10 mouse cellular contexts compared by ENCODE assay signal in genomic region chr8:71741226-71741625, GRCm38 (mm10). TPM values are rescaled to one million over a fixed set of nuclear protein-coding genes. Genes with fewer than 3 reads are reported as not detected.
DNase-seq lines count a peak whose midpoint lies in the region; ATAC-seq lines count a peak whose summit lies in the region.
"Had no signal": no experiment of that assay in that cellular context is flagged by ENCODE, and none has a peak within 500 bp of the region (broad histone marks: within the 10 kb centered on the region; RNA-seq: fewer than 3 reads in every experiment).

No protein-coding gene starts in this region.

- no peak overlapping the region for H3K9ac ChIP-seq in neural tube, embryonic 12.5 days
- no peak overlapping the region for H3K9ac ChIP-seq in liver, embryonic 15.5 days

- no peak overlapping the region for H3K27ac ChIP-seq in neural tube, embryonic 12.5 days
- H3K27ac ChIP-seq in liver, embryonic 15.5 days (replicated peaks): no peak overlapping the region
- H3K27ac ChIP-seq: macrophage had no signal

- peak; percentile 84 for DNase-seq in heart, adult 11 months
- DNase-seq in heart, postnatal 4 days: no peak
- no peak for DNase-seq in neural tube, embryonic 10.5 days (ENCODE audit: extremely low spot score, low spot score)
- DNase-seq in c-Kit-positive CD71-positive TER-119-positive erythroid progenitor cells, embryonic 14.5 days (ENCODE audit: low spot score): no peak
- DNase-seq in natural killer cell, adult 2 months (ENCODE audit: low spot score in 2 of 2): no peak
- no peak for DNase-seq in layer of hippocampus, postnatal 36 days
- DNase-seq: right cerebral cortex, adult 18-20 months had no signal

- no peaks in the 10 kb centered on the region for H3K36me3 ChIP-seq in neural tube, embryonic 12.5 days
- H3K36me3 ChIP-seq in liver, embryonic 15.5 days (replicated peaks): no peaks in the 10 kb centered on the region

- ATAC-seq in neural tube, embryonic 12.5 days (ENCODE audit: low FRiP score, low read depth): no peak; the same call in 1 of the 2 replicates
- no peak for ATAC-seq in liver, embryonic 15.5 days (ENCODE audit: insufficient read depth)

- peak overlapping the region; percentile 54 for H3K4me2 ChIP-seq in neural tube, embryonic 12.5 days (replicated peaks)
- H3K4me2 ChIP-seq in liver, embryonic 15.5 days: peak overlapping the region; percentile 40

- WGBS in neural tube, embryonic 12.5 days: 35% methylated on average over 3 of the region's 3 CpGs
- 56% methylated on average over 3 of the region's 3 CpGs for WGBS in liver, embryonic 15.5 days (ENCODE audit: insufficient replicate concordance)

- H3K9me3 ChIP-seq in neural tube, embryonic 12.5 days: no peaks in the 10 kb centered on the region
- no peaks in the 10 kb centered on the region for H3K9me3 ChIP-seq in liver, embryonic 15.5 days (replicated peaks)

- H3K27me3 ChIP-seq in neural tube, embryonic 12.5 days (replicated peaks): 0 out of 2 replicates have a peak, but pooled peaks cover 5% of the 10 kb centered on the region
- peaks cover 5% of the 10 kb centered on the region; the same call in 1 of the 2 replicates for H3K27me3 ChIP-seq in liver, embryonic 15.5 days

- peaks cover 7% of the 10 kb centered on the region for H3K4me1 ChIP-seq in neural tube, embryonic 12.5 days
- H3K4me1 ChIP-seq in liver, embryonic 15.5 days (replicated peaks): peaks cover 8% of the 10 kb centered on the region; the same call in 1 of the 2 replicates

- no peak overlapping the region for H3K4me3 ChIP-seq in neural tube, embryonic 12.5 days
- no peak overlapping the region for H3K4me3 ChIP-seq in liver, embryonic 15.5 days (replicated peaks)

RNA-seq across cellular contexts. Expression of gene Fcho1, which starts 15.7 kb away (rescaled TPM):
- 1 to 10 TPM; 1.6 to 2.4 TPM for total RNA-seq in heart, postnatal 4 days (2021)
- polyA plus RNA-seq in neural tube, embryonic 12.5 days (2016; fragmentation: Nextera tagmentation; extraction: Ambion mirVana): 34.4 and 38.4 TPM in 2 replicates
- 23.0 and 25.0 TPM in 2 replicates for polyA plus RNA-seq in liver, embryonic 15.5 days (2015; fragmentation: Nextera tagmentation; extraction: Ambion mirVana)
- total RNA-seq in layer of hippocampus, postnatal 36 days (2021): 100 to 1,000 TPM; 103 to 114 TPM

RNA-seq across cellular contexts. Expression of gene B3gnt3, which starts 39.6 kb away (rescaled TPM):
- 1 to 10 TPM; 7.5 to 7.6 TPM for total RNA-seq in heart, postnatal 4 days (2021)
- 0.54 and 0.67 TPM in 2 replicates for polyA plus RNA-seq in neural tube, embryonic 12.5 days (2016; fragmentation: Nextera tagmentation; extraction: Ambion mirVana)
- 4.1 and 5.2 TPM in 2 replicates for polyA plus RNA-seq in liver, embryonic 15.5 days (2015; fragmentation: Nextera tagmentation; extraction: Ambion mirVana)
- total RNA-seq in layer of hippocampus, postnatal 36 days (2021): under 1 TPM; 0.40 to 0.91 TPM

RNA-seq across cellular contexts. Expression of gene Insl3, which starts 52.2 kb away (rescaled TPM):
- total RNA-seq in heart, postnatal 4 days (2021): 1 to 10 TPM; 6.6 to 6.9 TPM
- 1.2 TPM in 1 of 2 replicates, not detected in the other for polyA plus RNA-seq in neural tube, embryonic 12.5 days (2016; fragmentation: Nextera tagmentation; extraction: Ambion mirVana)
- 2.2 and 3.0 TPM in 2 replicates for polyA plus RNA-seq in liver, embryonic 15.5 days (2015; fragmentation: Nextera tagmentation; extraction: Ambion mirVana)
- total RNA-seq in layer of hippocampus, postnatal 36 days (2021): 1 to 10 TPM in 1 of 2 experiments, not detected in 1; 3.6 TPM

Comparison
In these comparisons a context has a peak if more than half of its experiments do, and no peak if none do; other contexts are left out.
1. RNA of gene Fcho1, which starts 15.7 kb away (total RNA-seq): 103 to 114 TPM in layer of hippocampus, postnatal 36 days; 1.6 to 2.4 TPM in heart, postnatal 4 days; every median in the first group is over 10 times any median in the second.
2. RNA of gene B3gnt3, which starts 39.6 kb away (total RNA-seq): 7.5 to 7.6 TPM in heart, postnatal 4 days; 0.40 to 0.91 TPM in layer of hippocampus, postnatal 36 days; every median in the first group is over 4 times any median in the second.